Mouse (Mus musculus) lung, adult 2 months (tissue): ENCODE data around the gene Cacybp.

Experiments
- CTCF ChIP-seq: fragments of 200-500 bp; IDR thresholded peaks from 2 replicates; pipeline ENCODE4 v1.5.1; 2011; ENCODE audit warnings: mild to moderate bottlenecking, low read length, control low read depth; ENCODE audit not compliant: insufficient read depth
- POLR2A ChIP-seq: fragments of 200-500 bp; IDR thresholded peaks from 2 replicates; pipeline ENCODE4 v1.6.1; 2011; ENCODE audit warnings: low read depth, mild to moderate bottlenecking, control low read depth, low read length, borderline replicate concordance; ENCODE audit errors: extremely low read depth

DNA sequence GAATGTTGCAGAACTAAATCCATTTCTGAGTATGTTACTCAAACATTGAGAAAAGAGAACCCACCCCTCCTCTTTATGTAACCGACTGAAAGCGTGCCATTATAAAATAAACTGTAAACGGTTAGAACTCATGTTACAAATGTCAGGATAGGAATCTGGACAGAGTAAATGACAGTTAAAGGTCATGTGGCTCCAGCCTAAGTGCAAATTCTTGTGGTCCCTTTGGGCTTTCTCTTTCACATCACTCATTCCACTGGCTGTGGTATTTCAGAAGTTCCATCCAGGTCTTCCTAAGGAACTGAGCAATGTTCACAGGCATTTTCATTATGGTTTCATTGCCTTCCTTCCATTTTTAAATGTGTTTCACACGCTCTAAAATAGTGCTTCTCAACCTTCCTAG, 49.7 kb upstream of the Cacybp start:
- TF ChIP-seq CTCF (no peak), POLR2A (no peak)
